Mouse (Mus musculus) cerebellum, postnatal 36 days (tissue): ENCODE measurements around the gene Tmtc3.
"Not testable (repeated sequence)": the region's sequence is repeated elsewhere in the genome, so short reads cannot be mapped to it uniquely, and the experiment has no call there.

Source experiments
- DNase-seq, 2 experiments: peaks; one replicate each; pipeline ENCODE4 v3.0.0; 2021 to 2022; ENCODE audit warnings: mixed read lengths in 2 of 2

Gene Tmtc3

DNA sequence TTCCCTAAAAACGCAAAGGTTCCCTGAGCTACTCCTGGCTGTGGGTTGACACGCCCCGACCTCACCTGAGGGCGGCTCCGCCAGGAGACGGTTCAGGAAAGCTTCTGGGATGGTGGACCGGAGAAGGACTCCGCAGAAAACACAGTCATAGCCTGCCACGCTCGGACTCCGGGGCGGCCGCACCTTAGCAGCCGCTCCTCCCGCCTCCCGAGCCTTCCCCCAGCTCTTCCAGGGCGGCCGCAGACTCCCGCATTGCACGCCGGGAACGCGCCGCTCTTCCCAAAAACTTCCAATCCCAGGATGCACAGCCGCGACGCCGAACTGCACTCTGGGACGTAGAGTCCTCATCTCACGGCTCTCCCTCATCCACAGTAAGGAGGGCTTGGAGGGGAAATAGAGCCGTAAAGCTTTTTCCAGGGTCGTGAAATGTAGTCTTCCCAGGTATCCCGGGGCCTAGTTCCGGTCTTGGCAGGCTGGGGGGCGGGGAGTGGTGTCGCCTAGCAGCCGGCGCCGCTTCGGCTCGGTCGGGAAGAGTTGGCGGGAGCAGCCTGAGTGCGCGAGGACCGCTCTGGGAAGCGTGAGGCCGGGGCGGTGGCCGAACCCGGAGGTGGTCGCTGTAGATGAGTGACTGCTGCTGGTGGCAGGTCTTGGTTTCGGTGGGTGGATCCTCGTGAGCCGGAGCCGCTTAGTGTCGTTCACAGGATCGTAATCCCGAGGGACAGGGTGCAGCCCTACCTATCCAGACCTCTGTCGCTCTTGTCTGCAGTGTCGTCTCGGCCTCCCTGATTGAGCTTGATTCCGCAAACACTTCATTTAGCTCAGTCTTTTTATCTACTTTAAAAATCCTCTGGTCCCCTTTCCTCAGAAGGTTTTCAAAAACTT, at the start of gene Tmtc3, which contains the start of gene Cep290:
Gene Tmtc3 (minus strand): TSS at position 254 of the 882 bp plus-strand sequence.
Gene Cep290 (plus strand): TSS at position 462 of the 882 bp plus-strand sequence.
- DNase-seq, result peak; percentile 95 to 97

DNA sequence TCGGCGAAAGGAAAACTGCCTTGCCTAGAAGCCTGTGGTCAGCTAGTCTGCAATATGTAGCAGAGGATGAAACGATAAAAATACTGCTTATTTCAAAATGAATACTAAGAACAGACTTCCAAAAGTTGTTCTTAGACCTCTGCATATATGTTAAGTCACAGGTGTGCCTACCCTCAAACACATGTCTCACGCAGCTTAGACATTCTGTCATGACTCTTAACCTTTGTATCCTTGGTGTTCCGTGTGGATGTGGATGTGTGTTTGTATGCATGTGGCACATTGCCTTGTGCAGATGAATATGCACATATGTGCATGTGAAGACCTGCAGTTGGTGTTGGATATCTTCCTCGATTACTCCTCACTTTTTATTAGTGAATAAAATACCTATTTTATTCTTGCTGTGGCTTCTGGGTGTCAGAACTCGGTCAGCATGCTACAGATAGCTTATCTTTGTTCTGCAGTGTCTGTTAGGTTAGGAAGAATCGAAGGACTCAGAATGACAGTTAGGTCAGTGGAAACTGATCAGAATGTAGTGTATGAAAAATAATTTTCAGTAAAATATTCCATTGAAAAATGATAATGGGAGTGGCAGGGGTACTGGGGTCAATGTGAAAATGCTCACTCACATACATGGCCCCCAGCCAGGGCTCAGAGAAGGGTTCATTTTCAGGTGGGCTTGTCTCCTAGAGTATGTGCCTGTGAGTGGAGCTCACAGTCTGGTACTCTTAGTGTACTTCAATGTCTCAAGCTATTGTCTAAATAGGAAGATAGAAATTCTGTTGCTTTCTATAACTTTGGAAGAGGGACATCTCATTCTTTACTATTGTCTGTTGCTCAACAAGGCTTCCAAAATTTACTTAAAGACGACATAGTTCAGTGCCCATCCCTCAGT, 37.6 kb upstream of the Tmtc3 start:
- no peak for DNase-seq

DNA sequence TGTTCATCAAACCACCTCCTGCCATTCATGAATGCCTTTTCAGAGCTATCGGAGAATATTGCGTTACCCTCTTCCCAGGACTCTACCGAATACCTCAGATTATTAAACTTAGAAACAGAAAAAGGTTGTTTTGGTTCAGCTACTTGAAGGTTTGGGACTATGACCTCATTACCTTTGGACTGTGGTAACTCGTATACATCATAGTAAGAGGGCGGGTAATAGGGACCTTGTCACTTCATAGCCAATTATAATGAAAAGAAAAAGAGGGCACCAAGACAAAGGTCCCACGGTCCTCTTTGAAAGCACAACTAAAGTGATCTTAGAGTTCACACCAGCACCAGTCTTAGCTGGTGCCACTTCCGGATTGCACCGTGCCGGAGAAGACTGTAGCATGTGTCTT, 35.2 kb upstream of the Tmtc3 start:
- no peak for DNase-seq

DNA sequence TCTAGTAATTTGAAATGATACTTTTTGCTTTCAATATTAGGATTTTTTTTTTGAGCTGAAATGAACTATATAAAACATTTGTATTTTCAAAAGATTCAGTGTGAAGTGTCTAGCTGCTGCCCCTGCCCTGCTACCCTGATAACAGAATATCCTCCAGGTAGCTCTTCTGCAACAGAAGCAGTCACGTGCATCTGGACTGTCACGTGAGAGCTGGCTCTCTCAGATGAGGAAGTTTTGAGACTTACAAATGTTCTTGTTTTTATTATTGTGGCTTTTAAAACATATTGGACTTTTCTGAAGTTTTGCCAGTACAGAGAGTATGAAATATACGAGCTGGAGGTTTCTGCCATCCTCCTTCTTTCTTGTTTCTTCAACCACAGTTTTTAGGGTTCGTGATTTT, 34.5 kb upstream of the Tmtc3 start:
- DNase-seq, result no peak

DNA sequence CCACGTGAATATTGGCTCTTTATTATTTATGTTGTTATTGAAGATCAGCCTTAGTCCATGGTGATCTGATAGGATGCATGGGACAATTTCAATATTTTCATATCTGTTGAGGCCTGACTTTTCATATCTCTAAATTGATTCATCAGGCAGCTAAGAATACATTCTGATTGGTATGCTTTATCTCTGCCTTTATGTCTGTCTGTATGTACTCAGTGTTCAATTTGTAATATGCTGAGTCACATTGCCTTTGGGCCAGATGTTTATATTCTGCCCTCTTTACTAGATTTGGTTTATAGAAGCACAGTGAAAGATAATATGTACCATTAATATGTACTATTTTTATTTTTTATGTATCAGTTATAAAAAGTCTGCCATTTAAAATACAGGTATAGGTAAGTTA, 21.0 kb upstream of the Tmtc3 start:
- no peak for DNase-seq

DNA sequence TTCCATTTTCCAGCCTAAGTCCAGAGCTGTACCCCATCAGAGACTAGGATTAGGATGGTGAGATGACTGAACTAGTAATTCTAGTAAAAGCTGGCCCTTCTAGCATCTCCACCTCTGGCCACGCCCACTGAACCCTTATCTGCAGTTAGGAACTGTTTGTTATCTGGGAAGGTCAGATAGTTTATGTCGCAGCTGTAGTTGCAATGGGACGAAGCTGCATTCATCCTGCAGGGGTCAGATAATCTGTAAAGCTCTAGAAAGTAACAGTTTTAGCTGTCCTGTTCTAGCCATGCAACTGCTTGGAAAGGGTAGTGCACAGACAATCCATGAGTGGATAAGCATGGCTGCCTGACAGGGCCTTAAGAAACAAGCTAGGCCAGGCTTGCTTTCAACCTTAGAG, 11.2 kb upstream of the Tmtc3 start:
- no peak for DNase-seq

DNA sequence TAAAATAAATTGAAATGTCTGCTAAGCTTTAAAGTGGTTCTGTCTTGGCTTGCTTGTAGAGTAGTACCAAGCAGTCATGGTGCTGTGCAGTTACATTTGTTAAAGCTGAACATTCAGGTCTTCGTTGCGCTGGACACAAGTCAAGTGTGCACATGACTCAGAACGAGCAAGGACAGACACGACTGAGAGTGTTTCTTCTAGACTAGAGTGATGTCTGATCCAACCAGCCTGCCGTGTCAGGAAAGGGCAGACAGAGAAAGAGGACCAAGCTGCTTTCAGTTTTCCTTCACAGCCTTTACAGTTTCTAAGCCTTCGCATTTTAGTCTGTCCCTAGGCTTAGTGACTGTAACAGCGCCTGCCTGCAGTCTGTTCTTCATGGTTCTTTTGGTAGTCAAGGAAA, 4.8 kb upstream of the Tmtc3 start:
- DNase-seq, result no peak

DNA sequence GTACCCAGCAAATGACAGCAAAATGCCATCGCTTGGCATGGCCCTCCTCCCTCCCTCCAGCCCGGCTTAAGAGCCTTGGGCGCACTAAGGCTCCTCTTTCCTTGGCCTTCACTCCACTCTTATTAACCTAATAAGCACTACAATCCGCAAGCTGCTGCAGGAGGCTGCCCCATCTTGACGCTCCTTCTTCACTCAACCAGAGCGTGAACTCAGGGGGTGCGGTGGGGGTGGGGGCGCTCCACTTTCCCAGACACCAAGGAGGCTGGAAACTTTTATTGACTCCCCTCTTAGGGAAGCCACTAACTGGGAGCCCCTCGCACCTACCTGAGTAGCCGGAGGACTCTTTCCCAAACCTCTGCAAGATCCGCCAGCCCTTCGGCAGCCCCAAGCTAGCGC, 451 bp downstream of the Tmtc3 start:
- DNase-seq, result no peak

DNA sequence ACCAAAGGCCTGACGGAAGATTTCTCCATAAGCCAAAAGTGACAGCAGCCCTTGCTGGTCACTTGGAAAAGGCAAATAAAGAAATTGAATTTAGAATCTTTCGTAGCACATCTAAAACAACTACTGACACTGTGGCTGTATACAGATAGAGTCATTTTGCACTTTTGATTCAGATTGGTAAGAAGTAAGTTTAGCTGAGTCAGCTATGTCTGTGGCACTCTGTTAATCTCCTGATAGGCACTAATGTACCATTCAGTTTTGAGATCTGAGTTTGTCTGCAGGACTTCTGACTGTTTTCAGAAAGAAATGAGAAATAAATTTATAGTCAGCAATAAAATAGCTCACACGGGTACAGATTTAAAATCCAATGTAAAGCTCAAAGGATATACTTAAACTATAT, 7.6 kb downstream of the Tmtc3 start:
- no peak for DNase-seq

DNA sequence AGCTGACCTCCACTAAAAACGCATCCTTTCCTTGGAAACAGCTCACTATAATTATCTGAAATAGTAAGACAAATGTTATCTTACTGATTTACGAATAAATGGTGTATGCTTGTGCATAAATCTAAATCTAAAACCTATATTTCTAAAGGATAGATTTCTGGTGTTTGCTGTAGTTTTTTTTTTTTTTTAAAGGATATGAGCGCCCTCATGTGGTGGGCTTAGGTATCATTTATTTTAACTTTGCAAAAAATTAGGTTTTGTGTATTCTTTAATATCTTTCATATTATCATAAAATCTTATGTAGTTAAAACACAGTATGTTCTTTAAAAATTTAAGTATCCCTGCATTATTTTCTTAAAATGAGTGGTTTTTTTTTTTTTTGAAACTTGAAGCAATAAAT, 12.1 kb downstream of the Tmtc3 start:
- no peak for DNase-seq

DNA sequence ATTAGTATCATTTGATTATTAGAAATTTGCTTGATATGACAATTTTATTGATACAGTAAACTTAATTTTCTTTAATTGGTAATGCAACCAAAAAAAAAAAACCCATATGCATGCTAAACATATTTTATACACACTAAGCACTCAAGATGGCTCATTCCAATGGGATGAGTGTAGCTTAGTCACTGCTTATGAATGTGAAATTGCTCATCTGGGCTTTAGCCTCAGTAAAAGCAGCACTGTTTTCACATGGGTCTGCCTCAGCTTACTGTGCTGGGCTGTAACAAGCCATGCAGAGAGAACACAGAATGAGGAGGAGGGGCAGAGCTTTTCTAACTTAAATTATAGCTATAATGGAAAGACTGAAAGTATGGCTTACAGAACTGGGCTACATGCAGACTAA, 26.6 kb downstream of the Tmtc3 start:
- no peak for DNase-seq

DNA sequence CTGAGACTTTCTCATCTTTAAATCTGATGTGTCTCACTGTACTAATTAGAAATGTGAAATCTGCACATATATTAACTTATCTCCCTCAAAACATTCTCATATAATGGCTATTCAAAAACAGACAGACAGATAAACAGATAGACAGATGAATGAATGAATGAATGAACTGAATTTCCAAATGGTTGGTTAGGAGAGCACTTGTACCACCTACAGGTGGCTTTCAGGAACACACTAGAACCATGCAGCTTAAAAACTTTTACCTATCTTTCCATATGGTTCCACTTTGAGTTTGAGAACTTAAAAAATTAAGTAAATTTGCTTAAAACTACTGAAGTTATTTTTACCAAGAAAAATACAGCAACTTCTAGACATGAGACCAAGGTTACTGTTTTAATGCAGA, 37.8 kb downstream of the Tmtc3 start:
- DNase-seq, result no peak

DNA sequence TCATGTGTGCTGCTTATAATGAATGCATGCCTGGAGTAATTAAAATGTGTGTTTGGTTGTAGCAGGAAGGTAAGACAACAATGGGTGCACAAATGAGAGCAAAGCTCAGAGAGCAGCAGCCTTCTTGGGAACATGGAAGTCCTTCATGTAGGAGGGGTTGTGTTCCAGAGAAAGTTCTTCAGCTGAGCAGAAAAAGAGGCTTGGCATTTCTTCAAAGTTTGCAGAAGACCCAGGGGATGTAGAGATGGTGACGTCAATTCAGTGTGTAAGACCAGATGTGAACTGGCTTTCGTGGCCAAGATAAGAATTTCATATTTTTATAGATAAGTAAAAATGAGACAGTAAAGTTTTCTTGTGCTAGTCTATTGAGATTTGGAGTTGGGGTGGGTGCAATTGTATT, 59.6 kb downstream of the Tmtc3 start:
- DNase-seq, result no peak

DNA sequence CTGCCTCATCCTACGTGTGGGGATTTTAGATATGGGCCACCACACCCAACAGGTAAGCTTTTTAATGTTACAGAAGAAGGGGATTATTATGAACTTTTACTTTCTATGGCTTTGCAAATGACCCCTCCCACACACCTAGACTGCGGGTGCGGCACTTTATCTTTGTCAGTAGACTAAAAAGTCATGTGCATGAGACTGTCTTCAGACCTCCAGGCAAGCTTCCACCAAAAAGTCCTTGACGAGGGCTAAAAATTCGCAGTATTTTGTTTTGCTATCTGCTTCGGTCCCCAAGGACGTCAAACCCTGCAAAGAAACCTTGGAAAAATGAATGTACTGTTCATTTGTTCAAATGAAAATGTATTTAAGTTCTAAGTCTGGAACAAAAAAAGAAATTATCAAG, 71.6 kb downstream of the Tmtc3 start:
- DNase-seq, result no peak

DNA sequence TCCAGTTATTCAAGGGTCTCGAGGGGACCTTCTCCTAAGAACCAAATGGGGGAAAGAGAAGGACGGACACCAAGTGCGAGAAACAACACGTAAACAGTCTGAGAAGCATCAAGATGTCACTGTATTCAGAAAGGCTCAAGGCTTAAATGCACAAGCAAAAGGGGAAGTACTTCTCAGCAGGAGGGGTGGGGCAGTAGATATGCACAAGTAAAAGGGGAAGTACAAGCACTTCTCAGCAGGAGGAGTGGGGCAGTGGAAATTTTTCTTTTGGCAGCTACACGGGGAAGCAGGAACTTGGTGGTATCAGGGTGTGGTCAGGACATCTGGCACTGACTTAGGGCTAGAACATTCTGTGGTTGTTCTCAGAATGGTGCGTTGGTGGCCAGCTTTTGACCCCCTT, 84.8 kb downstream of the Tmtc3 start:
- DNase-seq, result not testable (repeated sequence)
